Mouse (Mus musculus): ENCODE data around the gene Rbm18.

Gene Rbm18

DNA sequence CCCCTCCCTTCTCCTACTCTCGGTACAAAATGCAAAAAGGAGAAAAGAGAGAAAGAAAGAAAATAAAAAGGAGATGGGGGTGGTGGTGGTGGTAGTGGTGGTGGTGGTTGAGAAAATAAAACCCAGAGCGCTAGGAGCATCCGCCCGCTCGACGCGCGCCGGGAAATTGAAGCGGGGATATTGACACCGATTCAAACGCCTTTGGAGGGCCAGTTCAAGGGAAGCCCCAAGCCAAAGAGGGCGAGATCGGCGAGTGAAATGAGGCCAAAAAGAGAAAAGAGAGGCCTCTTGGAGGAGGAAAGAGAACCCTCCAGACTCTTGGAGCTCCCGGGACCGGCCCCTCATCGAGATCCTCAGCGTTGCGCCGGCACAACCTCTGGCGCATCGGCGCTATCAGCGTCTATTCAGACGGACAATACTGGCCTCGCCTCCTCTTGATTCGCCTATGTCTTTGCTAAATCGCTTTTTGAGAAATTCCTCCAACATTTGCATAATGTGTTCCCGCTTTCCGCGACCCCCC is 32.1 kb downstream of the Rbm18 start:
- no peak for DNase-seq (ENCODE audit: low read depth)

DNA sequence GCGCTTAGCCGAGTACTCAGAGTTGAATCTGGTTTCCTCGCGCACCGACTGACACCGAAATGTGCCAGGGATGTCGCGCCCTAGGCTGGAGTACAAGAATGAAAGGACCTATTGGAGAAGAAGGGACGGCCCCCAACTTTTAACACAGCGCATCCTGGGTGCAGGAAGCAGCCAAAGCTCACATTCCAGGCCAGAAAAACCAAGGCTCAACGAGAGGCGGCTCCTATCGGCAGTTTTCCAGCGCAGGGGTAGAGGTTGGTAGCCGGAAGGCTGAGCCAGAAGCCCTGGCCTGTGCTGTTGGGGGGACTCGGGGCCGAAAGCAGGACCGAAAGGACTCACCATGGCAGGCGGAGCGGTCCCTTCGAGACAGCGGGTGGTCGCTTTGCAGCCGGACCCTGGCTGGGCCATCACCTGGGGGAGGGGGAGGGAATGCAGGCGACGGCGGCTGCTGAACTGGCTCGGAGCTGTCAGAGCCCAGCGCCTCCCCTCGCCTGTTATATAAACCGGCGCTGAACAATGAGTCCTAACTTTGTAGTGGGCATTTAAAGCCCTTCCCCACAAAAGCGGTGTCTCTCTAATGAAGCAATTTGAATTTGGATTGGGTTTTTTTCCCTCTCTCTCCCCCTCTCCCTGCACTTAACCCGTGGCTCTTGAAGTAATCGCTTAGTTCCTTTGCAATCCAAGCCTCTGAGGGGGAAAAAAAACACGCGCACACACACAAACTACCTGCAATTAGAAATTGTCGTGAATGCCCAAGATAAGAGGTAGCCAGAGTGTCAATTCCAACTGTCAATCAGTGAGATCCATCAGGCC is 32.8 kb downstream of the Rbm18 start:
- DNase-seq (ENCODE audit: low read depth): no peak

GRCm38 (mm10) chr2:36103069-36103554 is 33.5 kb downstream of the Rbm18 start:
- DNase-seq (ENCODE audit: low read depth): no peak

- DNase-seq (ENCODE audit: low read depth): no peak
Observed at GRCm38 (mm10) chr2:36102559-36102946, 34.0 kb downstream of the Rbm18 start.

DNA sequence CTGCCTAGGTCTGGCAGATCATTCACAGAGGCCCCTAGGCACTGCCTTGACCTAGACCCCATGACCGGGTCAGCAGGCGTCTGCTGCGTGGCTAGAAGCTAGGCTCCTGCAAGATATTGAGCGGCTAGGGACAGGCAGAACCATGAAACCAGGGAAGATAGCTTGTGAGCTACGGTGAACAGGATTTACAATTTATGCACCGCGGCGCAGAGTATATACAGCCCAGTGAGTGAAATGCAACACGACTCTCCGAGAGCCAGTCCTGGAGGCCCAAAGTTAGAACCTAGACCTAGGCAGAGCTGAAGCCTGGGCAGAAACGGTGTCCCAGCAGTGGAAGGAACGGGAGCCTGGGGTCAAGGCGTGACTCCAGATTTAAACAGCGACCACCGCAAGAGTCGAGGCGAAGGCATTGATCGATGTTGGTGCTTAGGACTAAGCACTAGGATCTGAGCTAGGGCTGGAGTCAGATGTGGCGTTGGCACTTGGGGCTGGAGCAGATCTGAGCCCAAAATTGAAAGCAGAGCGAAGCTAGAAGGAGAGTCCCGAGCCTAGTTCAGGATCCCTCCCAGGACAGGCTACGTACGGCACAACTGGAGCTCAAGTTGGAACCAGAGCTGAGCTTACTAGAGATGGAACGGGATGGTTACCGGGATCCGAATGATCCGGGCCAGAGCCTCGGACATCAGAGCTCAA is 34.6 kb downstream of the Rbm18 start:
- DNase-seq (ENCODE audit: low read depth): no peak

DNA sequence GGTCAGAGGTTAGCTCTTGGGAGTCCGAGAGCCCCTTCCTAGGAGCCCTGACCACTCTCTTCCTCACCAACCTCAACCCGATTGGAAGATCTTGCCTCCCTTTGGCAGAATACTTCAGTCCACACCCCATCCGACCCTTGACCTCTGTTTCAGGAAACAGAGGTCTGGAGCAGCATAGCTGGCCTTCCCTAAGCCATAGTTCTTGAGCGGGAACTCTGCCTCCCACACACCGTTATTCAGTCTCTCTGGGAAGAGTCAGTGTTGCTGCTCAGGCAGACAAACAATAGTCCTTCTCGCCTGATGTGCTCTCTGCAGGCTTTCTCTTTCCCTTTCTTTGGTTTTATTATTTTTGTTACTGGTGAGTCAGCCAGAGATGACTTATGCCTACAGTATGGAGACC is 36.8 kb downstream of the Rbm18 start:
- DNase-seq (ENCODE audit: low read depth): no peak

DNA sequence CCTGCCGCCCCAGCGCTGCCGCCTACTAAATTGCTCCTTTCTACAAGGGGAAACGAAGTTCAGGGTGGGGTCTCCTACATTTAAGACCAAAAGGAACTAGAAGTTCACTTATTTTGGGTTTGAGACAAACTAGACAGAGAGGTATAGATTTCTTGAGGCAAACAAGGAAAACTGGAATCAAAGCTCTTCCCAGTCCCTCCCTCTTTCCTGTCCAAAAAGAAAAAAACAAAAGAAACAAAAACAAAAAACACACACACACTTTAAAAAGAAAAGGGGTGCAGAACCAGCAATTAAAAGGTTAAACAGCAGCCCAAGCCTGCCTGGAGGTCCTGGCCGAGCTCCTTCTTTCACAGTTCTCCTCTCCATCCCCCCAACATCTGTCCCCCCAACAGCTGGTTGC is 38.6 kb downstream of the Rbm18 start:
- DNase-seq (ENCODE audit: low read depth): no peak

GRCm38 (mm10) chr2:36097129-36097815 is 39.3 kb downstream of the Rbm18 start:
- no peak for DNase-seq (ENCODE audit: low read depth)

DNA sequence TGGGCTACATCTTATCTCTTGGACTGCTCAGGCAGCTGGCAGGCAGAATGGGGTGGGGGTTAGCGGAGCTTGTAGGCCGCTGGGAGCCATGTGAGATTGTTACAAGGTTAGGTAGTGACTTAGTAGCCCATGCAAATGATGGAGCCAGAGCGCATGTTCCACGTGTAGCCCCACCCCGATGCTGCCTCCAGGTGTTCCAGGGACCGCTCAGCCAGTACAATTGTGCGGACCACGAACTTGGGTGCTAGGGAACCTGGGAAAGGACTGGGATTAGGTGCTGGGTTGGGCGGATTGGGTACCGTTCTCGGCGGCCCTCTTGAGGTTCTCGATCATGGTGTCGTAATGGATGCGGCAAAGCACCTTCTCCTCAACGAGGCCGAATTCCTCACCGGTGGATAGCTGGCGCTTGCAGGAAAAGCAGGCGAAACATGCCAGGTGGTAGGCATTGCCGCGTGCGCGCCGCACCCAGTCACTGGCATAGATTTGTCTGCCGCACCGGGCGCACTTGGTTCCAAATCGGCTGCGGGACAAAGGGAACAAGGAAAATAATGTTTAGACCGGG is 42.6 kb downstream of the Rbm18 start:
- DNase-seq (ENCODE audit: low read depth): no peak

- DNase-seq (ENCODE audit: low read depth): no peak
Observed at GRCm38 (mm10) chr2:36093301-36093700, 43.3 kb downstream of the Rbm18 start.

- no peak for DNase-seq (ENCODE audit: low read depth)
Observed at GRCm38 (mm10) chr2:36092748-36093147, 43.8 kb downstream of the Rbm18 start.

- DNase-seq (ENCODE audit: low read depth): peak; percentile 68
Observed at GRCm38 (mm10) chr2:36090853-36091741, 45.5 kb downstream of the Rbm18 start.

GRCm38 (mm10) chr2:36089190-36089589 is 47.4 kb downstream of the Rbm18 start:
- DNase-seq (ENCODE audit: low read depth): no peak

- DNase-seq (ENCODE audit: low read depth): no peak
Observed at GRCm38 (mm10) chr2:36085041-36085440, 51.5 kb downstream of the Rbm18 start.

GRCm38 (mm10) chr2:36082802-36083580 is 53.6 kb downstream of the Rbm18 start:
- DNase-seq (ENCODE audit: low read depth): no peak

DNA sequence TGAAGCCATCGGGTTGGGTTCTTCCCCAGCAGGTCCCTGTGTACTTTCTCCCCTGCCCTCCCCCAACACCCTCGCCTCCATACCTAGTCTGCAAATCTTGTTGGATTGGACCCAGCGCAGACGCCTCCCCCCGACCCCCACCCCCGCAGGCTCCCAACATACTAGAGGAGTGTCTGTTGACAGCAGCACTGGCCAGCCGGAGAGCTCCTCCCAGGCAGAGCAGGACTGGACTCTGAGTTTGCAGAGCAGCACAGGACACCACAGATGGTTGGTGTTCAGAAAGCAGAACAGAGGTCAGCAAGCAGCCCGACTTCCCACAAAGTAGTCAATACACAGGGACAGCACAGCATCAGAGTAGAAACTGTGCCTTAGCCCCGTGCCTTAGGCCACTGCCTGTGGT is 55.1 kb downstream of the Rbm18 start:
- no peak for DNase-seq (ENCODE audit: low read depth)

DNA sequence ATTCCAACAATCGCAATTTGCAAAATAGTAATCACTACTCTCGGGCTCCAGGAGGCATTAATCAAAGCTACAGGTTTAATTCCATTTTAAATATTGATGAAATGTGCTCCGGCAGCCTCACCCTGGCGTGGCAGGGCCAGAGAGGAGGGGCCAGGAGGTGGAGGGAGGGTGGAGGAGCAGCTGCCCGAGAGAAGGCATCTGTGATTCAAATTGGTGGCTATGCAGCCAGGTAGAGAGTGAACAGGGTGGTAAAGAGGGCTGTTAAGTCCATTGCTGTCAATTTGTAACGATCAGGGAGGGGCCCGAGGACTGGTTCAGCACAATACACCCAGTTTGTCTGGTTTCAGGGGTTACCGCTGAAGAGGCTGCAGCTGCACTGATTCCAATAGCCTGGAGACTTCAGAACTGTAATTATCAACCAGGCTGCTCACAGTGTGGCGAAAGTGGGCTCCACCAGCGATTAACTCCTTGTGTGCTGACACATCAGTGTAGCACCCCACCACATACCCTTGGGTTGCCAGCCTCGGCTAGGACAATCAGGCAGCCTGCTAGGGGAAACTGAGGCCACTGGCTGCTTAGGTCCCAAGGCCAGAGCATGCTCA is 59.3 kb downstream of the Rbm18 start:
- no peak for DNase-seq (ENCODE audit: low read depth)

DNA sequence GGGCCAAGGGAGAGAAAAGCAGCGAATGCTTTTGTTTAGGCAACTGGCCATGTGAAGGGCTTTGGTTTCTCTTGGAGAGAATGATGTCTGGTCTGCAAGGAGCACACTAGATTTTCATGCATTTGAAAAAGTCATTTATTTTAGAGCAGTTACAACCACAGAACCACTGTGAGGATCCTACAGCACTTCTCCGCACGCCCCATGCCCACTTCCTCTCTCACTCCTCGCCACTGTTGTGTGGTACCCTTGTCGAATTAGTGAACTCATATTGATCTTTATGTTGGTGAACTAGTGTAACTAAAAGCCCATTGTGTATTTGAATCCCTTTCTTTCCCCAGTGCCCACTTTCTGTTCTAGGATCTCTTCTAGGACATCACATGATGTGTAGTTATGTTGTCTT is 61.4 kb downstream of the Rbm18 start:
- DNase-seq (ENCODE audit: low read depth): no peak

DNA sequence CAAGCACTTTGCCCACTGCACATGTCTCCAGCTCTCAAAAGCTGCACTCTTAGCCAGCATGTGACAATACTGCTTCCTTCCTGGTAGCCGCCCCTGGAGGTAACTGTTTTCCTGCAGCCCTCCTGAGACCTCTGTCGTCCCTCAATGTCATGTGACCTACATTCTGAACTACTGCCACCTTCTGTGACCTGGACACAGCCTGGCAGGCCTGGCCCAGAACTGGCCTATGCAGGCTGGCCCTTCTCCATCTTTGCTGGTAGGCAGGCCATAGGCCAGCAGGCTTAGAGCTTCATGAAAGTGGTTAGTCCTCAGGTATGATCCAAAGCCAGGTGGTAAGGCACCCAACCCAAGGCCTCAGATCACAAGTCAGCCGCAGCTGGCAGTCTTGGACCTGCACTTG is 62.8 kb downstream of the Rbm18 start:
- DNase-seq (ENCODE audit: low read depth): no peak

All from c-Kit-positive CD71-positive TER-119-negative erythroid progenitor cells, embryonic 14.5 days (primary cell).